Mouse (Mus musculus): ENCODE results near the gene Apol7a.
"Not testable (repeated sequence)": the region's sequence is repeated elsewhere in the genome, so short reads cannot be mapped to it uniquely, and the experiment has no call there.

Apol7a gene

GRCm38 (mm10) chr15:77399027-77399426, at the start of gene Apol7a:
Apol7a (minus strand) TSS chr15:77399110.
- DNase-seq: peak; percentile 17

- not testable (repeated sequence) for DNase-seq
Measured at GRCm38 (mm10) chr15:77447392-77447791, 48.5 kb upstream of the Apol7a start, which contains the start of gene Apol7b. Apol7b (minus strand) TSS chr15:77447492.

GRCm38 (mm10) chr15:77445668-77446067, 46.8 kb upstream of the Apol7a start:
- DNase-seq: not testable (repeated sequence)

GRCm38 (mm10) chr15:77444746-77445145, 45.8 kb upstream of the Apol7a start:
- DNase-seq: not testable (repeated sequence)

- DNase-seq: not testable (repeated sequence)
Measured at GRCm38 (mm10) chr15:77428690-77429448, 30.0 kb upstream of the Apol7a start.

- DNase-seq: not testable (repeated sequence)
Measured at GRCm38 (mm10) chr15:77422925-77423324, 24.0 kb upstream of the Apol7a start.

GRCm38 (mm10) chr15:77419657-77420056, 20.7 kb upstream of the Apol7a start:
- not testable (repeated sequence) for DNase-seq

GRCm38 (mm10) chr15:77416655-77417333, 17.9 kb upstream of the Apol7a start:
- DNase-seq: not testable (repeated sequence)

GRCm38 (mm10) chr15:77415653-77416052, 16.7 kb upstream of the Apol7a start:
- not testable (repeated sequence) for DNase-seq

GRCm38 (mm10) chr15:77412695-77413094, 13.8 kb upstream of the Apol7a start:
- DNase-seq: not testable (repeated sequence)

GRCm38 (mm10) chr15:77411035-77411434, 12.1 kb upstream of the Apol7a start, which contains the start of gene Apol9a:
Apol9a (minus strand) TSS chr15:77411135.
- DNase-seq: not testable (repeated sequence)

GRCm38 (mm10) chr15:77406370-77406769, 7.5 kb upstream of the Apol7a start:
- peak; percentile 72 for DNase-seq

- DNase-seq: not testable (repeated sequence)
Measured at GRCm38 (mm10) chr15:77397450-77398132, 1.3 kb downstream of the Apol7a start.

GRCm38 (mm10) chr15:77393832-77394231, 5.1 kb downstream of the Apol7a start:
- DNase-seq: not testable (repeated sequence)

GRCm38 (mm10) chr15:77387462-77387861, 11.4 kb downstream of the Apol7a start:
- DNase-seq: no peak

GRCm38 (mm10) chr15:77384340-77385030, 14.4 kb downstream of the Apol7a start:
- no peak for DNase-seq

- DNase-seq: no peak
Measured at GRCm38 (mm10) chr15:77382880-77383279, 16.0 kb downstream of the Apol7a start.

GRCm38 (mm10) chr15:77382271-77382850, 16.5 kb downstream of the Apol7a start:
- no peak for DNase-seq

- no peak for DNase-seq
Measured at GRCm38 (mm10) chr15:77381481-77381880, 17.4 kb downstream of the Apol7a start.

- no peak for DNase-seq
Measured at GRCm38 (mm10) chr15:77379921-77380320, 19.0 kb downstream of the Apol7a start.

GRCm38 (mm10) chr15:77377419-77377818, 21.5 kb downstream of the Apol7a start:
- DNase-seq: no peak

GRCm38 (mm10) chr15:77376920-77377319, 22.0 kb downstream of the Apol7a start:
- no peak for DNase-seq
